Mouse (Mus musculus) brain, embryonic 14.5 days (tissue): ENCODE data around the gene Scrn1. TPM values are rescaled to one million over a fixed set of nuclear protein-coding genes. Genes with fewer than 3 reads are reported as not detected.

Source experiments
- DNase-seq: peaks from one replicate; pipeline ENCODE4 v3.0.0-alpha.2; 2011; ENCODE audit warnings: low read depth
- CTCF ChIP-seq: fragments of 200-500 bp; IDR thresholded peaks from 2 replicates; pipeline ENCODE4 v1.5.1; 2012; ENCODE audit warnings: inconsistent platforms, mild to moderate bottlenecking, moderate library complexity, borderline replicate concordance; ENCODE audit not compliant: insufficient read depth, insufficient read length; ENCODE audit errors: extremely low read depth
- POLR2A ChIP-seq: fragments of 200-500 bp; IDR thresholded peaks from 2 replicates; pipeline ENCODE4 v1.6.1; 2012; ENCODE audit warnings: mild to moderate bottlenecking, inconsistent platforms, borderline replicate concordance; ENCODE audit not compliant: poor library complexity, insufficient read depth, insufficient read length, severe bottlenecking; ENCODE audit errors: extremely low read depth
- polyA plus RNA-seq: library from polyadenylated mRNA; depleted of rRNA; stranded (reverse); fragments of >200 nt; gene quantifications from 2 replicates; pipeline ENCODE4 v1.2.3, GENCODE M21; 2012

Gene Scrn1
- polyA plus RNA-seq, 1 experiment = 92.9 TPM

DNA sequence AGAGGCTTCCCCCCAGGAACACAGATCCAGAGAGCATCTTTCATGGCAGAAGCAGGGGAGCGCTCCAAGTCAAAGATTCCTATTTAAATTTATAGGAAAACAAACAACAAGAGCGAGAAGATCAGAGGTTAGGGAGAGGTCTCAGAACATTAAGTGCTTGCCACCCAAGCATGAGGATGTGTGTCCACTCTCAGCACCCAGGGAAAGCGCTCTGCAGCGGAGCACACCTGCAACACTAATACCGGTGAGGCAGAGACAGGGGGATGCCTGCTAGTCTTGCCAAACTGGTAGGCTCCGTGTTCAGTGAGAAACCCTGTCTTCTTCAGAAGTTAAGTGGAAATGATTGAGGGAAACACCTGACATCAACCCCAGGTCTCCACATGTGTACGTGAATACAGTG is 26.9 kb downstream of the Scrn1 start:
- DNase-seq = no peak
- TF ChIP-seq CTCF (no peak), POLR2A (no peak)

DNA sequence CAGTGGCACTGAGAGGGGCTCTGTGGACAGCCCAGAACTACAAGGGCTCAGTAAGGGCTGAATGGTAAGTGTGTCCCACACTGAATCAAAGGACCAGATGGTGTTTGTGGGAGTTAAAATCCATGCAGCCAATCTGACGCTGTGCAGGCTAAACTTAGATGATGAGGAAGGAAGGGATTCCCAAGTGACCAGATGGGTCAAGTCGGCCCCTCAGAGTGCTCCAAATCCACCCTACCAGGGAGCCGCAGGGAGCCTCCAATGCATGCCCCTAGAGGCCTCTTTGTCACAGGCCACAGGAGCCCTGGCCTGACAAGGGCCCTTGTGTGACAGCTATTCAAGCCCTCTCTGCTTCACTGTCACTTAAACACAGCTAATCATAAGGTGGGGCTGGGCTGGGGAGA is 27.5 kb downstream of the Scrn1 start:
- TF ChIP-seq POLR2A (no peak), CTCF (no peak)
- peak; percentile 76 for DNase-seq

DNA sequence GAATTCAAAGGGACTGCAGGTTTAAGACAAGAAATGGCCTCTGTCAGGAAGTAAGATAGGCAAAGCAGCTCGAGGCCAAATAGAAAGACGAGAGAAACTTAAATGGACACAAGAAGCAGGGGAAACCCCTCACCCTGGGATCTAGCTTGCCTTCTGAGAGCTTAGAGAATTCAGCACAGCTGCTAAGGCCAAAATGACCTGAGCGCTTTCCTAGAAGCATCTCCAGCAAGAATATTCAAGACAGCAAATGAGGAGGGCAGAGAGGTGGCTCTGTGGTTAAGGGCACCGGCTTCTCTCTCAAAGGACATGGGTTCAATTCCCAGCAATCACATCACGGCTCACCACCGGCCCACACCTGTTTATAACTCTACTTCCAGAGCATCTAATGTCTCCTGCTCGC is 29.2 kb downstream of the Scrn1 start:
- TF ChIP-seq POLR2A = no peak
- no peak for TF ChIP-seq CTCF
- no peak for DNase-seq

DNA sequence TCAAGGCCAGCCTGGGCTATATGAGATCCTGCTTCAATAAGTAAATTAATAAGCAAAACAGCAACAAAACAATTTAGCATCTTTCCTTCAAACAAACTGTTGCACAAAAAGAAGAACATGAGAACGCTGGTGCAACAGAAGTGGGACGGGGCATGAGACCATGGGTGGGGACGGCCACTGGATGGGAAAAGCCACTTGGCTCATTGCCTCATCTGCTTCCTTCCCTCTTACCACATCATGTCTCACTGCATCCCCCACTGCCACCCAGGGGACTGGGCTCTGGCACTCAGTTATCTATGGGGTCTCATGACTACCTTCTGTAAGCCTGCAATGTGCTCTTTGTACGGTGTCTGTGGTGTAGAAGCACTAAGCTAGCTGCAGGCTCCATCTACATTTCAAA is 30.8 kb downstream of the Scrn1 start:
- TF ChIP-seq POLR2A = no peak
- TF ChIP-seq CTCF = no peak
- no peak for DNase-seq

DNA sequence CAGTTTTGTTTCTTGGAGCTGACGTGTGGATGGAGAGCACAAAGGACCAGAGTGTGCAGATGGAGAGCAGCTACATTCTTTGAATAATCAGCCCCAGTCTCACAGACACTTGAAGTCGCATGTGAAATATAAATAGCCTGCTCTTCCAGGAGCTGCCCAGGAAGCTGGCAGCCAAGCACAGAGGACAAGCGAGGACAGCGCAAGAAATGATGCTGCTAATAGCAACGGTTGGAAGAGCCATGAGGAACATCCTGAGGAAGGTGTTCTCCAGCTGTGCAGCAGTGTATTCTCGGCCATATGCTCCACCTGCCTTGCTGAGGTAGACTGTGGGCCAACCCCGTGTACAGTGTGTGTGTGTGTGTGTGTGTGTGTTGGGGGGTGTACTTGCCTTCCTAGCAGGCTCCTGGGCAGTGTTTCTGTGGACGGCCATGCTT is 35.2 kb downstream of the Scrn1 start:
- TF ChIP-seq POLR2A = no peak
- DNase-seq = peak; percentile 80

DNA sequence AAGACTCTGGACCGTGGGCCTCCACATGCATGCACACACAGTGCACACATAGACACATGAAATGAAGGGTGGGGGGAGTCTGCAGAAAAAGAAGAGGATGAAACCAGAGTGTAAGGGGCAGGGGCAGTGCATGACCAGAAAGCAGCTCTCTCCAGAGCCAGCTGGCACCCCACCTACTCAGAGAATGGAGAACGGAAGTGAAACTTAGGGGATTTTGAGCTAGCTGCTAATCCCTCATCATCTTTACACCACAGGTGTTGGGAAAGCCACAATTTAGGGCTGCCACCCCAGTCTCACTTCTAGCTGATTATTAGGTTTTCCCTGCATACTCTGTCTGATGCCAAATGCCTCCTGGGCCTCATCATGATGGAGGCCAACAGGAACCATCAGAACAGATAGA is 36.1 kb downstream of the Scrn1 start:
- TF ChIP-seq POLR2A (no peak), CTCF (no peak)
- DNase-seq = no peak

DNA sequence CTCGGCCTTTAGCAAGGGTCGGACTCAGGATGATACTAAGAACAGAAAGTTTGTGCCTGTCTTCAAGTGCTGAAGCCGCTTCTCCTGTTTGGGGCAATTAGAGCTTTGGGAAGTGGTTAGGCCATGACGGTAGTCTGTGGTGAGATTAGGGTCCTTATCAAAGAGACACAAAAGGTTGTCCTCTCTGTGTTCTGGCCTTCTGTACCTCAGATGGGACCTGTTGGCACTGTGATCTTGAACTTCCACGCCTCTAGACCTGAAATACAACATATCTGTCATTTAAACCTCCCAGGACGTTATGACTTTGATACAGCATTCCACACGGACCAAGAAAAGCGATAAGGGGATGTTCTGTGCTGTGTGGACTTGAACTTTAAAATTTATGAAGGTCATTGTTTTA is 37.6 kb downstream of the Scrn1 start:
- no peak for DNase-seq
- TF ChIP-seq CTCF (no peak), POLR2A (no peak)

DNA sequence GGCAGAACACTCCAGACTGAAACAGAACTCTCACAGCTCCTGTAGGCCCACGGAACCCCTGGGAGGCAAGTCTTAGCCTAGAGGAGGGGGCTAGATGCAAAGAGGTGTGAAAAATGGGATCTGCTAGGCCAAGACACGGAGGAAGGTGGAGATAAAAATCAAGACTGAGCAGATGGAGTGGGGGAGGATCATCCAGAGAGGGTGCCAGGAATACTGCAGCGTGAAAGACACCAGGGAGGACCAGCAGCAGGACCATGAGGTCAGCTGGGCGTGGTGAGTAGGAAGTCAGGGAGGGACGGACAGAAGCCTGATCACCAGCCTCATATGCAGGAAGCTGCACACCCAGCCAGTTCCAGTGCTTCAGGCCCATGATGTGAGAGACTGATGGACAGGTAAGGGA is 47.5 kb downstream of the Scrn1 start:
- no peak for DNase-seq
- TF ChIP-seq CTCF = no peak
- TF ChIP-seq POLR2A = no peak

DNA sequence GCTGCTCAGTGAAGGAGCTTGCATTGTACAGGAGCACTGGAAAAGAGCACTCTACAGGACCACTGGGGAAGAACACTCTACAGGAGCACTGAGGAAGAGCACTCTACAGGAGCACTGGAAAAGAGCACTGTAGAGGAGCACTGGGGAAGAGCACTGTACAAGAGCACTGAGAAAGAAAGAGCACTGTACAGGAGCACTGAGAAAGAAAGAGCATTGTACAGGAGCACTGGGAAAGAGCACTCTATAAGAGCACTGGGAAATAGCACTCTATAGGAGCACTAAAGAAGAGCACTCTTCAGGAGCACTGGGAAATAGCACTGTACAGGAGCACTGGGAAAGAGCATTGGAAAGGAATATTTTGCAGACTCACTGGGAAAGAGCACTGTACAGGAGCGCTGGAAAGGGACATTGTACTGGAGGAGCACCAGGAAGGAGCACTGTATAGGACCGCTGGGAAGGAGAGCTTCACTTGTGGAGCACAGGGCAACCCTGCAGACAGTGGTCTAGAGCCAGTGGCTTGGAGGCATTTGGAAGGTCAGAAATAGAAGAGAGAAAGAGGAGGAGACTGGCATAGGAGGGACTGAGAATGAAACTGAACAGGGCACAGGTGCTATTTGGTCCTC is 49.7 kb downstream of the Scrn1 start:
- TF ChIP-seq POLR2A (no peak), CTCF (no peak)
- DNase-seq = no peak

DNA sequence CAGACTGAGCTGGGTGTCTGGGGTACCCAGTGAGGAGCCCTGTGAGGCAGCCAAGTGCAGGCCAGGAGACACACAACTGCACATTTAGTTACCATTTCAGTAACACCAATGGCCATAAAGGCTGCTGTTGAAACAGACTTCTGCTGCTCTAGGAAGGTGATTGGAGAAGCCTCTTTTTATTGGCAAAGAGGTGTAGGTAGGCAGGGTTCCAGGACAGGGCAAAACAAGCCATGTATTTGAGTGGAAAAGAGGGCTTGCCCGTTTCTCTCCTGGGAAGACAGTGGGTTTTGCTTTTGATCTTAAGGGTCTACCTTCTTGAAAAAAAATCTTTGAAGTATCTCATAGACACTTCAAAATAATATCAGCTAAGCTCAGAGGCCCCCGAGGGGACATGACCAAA is 54.0 kb downstream of the Scrn1 start:
- no peak for TF ChIP-seq POLR2A
- no peak for TF ChIP-seq CTCF
- DNase-seq = no peak

DNA sequence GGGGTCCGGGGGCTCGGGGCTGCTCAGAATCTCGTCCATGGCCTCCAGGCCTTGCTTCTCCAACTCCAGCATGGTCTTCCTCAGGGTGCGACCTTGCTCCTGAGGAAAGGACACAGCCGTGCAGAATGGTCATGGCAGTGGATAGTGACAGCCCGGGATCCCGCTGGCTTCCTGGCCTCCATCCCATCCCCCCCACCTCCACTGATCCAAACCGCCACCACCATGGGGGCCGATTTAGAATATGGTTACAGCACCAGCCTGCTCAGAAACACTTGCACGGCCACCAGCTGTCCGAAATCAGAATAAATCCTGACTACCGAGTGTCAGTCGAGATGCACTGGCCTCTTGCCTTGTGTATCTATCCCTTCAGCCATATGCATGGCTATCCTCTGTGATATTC is 57.0 kb downstream of the Scrn1 start:
- peak; percentile 15 for DNase-seq

DNA sequence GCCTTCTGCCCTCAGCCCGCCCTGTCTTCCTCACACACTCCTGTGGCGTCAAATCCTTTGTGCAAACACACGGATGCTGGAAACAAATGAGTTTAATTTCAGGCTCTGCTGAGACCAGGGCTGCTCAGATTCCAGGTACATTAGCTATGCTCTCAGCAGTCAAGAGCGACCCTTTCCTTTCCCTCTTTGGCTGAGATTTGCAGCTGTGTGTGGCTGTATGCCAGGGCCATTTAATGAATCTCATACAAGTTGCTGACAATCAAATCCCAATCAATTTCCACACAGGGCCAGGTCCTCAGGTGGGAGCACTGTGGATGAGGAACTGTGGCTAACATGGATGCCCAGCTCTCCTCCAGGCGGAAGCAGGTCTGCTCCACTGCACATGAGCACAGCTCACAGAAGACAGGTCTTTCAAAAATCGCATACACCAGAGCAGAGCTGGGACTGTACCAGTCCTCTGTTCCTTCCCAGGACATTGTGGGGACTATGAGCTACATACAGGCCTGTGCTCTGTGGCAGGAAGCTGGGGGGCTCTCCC is 58.0 kb downstream of the Scrn1 start:
- DNase-seq = peak; percentile 86
- no peak for TF ChIP-seq POLR2A
- no peak for TF ChIP-seq CTCF

More for the DNA sequence above, 57.0 kb downstream of the Scrn1 start:
- TF ChIP-seq CTCF (no peak), POLR2A (no peak)

DNA sequence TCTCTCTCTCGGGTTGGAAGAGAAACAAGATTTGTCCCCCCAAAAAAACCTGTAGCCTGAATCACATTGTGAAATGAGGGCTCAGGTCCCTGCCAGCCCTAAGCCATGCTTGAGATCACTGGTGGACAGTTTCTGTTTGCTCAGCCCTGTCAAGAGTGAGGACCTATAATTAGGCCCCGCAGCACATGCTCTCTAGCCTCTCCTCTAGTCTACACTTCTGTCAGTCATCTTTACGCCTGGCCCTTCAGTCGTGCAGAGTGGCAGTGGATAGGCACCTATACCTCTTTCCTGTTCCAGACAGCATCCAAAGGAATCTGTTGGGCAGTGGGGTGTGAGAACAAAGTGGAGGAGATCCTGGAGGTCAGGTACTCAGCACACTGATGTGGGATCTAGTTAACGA is 58.5 kb downstream of the Scrn1 start:
- TF ChIP-seq POLR2A (no peak), CTCF (no peak)
- peak; percentile 53 for DNase-seq

DNA sequence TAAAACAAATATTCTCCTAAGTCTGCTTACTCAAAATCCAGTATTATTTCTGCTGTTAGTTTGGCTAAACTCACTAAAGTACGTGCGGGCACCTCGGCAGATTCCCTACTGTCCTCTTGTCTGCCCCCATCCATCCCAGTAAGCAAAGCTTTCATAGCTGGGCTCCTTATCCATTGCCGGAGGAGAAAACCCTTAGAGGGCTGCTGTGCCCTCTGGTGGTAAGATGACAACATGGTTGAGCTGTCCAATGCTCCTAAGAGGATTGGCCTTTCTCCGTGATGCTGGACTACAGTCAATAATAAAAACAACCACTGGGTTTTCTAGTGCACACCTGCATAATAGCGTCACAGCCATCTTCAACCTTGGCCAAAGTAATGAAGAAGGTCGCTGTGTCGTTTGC is 59.3 kb downstream of the Scrn1 start:
- peak; percentile 81 for DNase-seq
- TF ChIP-seq POLR2A = no peak
- TF ChIP-seq CTCF = peak; percentile 75; the same call in 1 of the 2 replicates
